Mouse (Mus musculus) lung, postnatal 0 days (tissue): Measurements from ENCODE around the gene Elmo1.

Source experiments
- CTCF ChIP-seq: IDR thresholded peaks from 2 replicates; pipeline ENCODE4 v1.5.1; 2016; ENCODE audit warnings: antibody characterized with exemption, mild to moderate bottlenecking
- EP300 ChIP-seq: IDR thresholded peaks from 2 replicates; pipeline ENCODE4 v1.6.1; 2016; ENCODE audit warnings: antibody characterized with exemption, mild to moderate bottlenecking, control low read depth

DNA sequence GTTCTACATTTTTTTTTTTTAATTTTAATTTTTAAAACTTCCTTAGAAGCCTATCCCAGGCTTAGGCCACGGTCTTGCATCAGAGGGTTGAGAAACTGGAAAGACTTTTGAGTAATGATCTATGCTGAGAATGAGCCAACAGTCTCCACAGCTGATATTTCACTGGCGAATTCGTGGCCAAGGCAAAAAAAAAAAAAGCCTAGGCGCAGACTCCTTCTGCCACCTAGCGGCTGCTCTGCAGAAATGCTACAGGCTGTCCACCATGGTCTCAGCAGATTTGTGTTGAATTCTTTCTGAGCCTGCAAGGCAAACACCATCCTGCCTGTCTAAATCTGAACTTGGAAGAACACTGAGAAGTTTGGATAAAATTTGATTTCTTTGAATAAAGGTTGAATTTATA is 202.0 kb downstream of the Elmo1 start:
- peak; percentile 31; the same call in 1 of the 2 replicates for TF ChIP-seq EP300
- TF ChIP-seq CTCF = peak; percentile 90
